Mouse (Mus musculus) heart, adult 11 months (tissue): ENCODE measurements at regions not wholly inside any gene's neighbourhood (a gene's known extent, or its start where the extent isn't known, plus 50 kb on each side); places are given as distances from the start of the nearest gene placed in this dataset.

Experiments used
- DNase-seq: peaks from one replicate; pipeline ENCODE4 v3.0.0; 2022

GRCm38 (mm10) chr15:8582676-8583075 lies 62.9 kb upstream of the Gm2310 start:
- peak; percentile 64 for DNase-seq

GRCm38 (mm10) chr15:8581146-8581913 lies 61.6 kb upstream of the Gm2310 start:
- DNase-seq: peak; percentile 52

- DNase-seq: peak; percentile 55
Observed at GRCm38 (mm10) chr15:8580077-8580476, 60.3 kb upstream of the Gm2310 start.

GRCm38 (mm10) chr15:8577480-8577881 lies 57.7 kb upstream of the Gm2310 start:
- DNase-seq: peak; percentile 80

- DNase-seq: peak; percentile 61
Observed at GRCm38 (mm10) chr15:8576975-8577374, 57.2 kb upstream of the Gm2310 start.

- peak; percentile 79 for DNase-seq
Observed at GRCm38 (mm10) chr15:8569617-8570016, 49.9 kb upstream of the Gm2310 start.
